Mouse (Mus musculus) hematopoietic stem cell, adult 5-6 weeks (primary cell): Measurements from ENCODE around the gene Zfp618. TPM values are rescaled to one million over a fixed set of nuclear protein-coding genes. Genes with fewer than 3 reads are reported as not detected.

ENCODE experiments used
- ATAC-seq, 2 experiments: fragments of 125-278 bp in 1 of 2; replicated peaks in 1 of 2; 2 replicates each; pipeline ENCODE4 v1.8.0; 2016 to 2017; ENCODE audit warnings: inconsistent platforms in 2 of 2, mild to moderate bottlenecking in 2 of 2, moderate number of reproducible peaks in 2 of 2, low read depth in 1 of 2, moderate TSS enrichment in 1 of 2; ENCODE audit not compliant: low FRiP score in 2 of 2, poor library complexity in 2 of 2, severe bottlenecking in 2 of 2, insufficient read depth in 1 of 2, low TSS enrichment in 1 of 2
- total RNA-seq: library from RNA; stranded (forward); fragments of 172-1452, 232-1000 nt; gene quantifications from 2 replicates; pipeline ENCODE4 v1.2.3, GENCODE M21; 2017

Zfp618 gene
- total RNA-seq, 1 experiment from 2014 or later, result 1.3 TPM

DNA sequence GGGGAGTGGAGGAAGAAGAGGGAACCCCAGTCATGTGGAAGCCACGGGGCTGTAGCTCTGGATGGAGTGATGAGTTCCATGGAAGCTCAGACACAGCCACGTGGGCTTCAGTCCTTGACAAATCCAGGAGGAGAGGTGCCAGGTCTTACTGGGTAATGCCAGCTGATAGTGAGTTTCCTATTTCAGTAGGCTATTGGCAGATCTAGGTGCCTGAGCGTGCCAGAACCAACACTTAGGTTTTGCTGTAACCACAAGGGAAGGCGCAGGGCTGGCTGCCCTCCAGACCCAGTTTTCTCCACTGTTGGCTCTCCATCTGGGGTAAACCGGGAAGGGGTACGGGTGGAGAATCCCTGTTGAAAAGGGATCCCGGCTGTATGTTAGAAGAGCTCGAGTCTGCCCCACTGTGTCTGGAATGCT lies 119.1 kb downstream of the Zfp618 start:
- ATAC-seq, result no peak

DNA sequence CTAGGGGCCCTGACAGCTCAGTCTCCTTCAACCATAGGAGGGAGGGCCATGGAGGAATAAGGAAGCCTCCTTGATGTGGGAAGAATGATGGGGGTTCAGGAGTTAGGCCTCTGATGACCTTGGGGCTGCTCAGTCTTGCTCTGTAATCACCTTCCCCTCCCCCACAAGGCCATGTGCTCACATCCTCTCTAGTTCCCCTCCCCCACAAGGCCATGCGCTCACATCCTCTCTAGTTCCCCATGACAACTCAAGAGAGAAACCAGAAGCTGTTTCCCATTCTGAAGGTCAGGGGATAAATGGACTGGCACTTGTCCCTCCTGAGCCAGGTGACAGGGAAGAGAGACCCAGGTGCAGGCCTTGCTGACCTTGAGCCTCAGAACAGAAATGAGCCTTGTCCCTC lies 124.1 kb downstream of the Zfp618 start:
- no peak for ATAC-seq

DNA sequence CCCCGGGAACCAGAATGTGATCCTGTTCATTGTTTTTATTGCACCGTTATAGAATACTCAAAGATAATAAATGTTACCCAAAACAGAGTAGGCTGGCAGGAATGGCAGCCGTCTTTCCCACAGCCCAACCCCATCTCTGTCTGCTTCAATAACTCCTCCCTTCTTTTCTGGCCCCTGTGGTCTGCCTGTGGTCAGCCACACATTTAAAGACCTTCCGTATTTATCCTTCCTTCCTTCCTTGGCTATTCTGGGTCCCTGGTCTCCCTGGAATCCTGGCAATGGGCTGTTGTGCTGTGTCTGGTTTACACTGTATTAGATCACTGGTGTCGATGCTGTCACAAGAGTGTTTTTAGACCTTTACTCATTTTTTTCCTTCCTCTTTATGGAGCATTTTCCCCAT lies 125.8 kb downstream of the Zfp618 start:
- ATAC-seq, result peak; percentile 42 to 79

DNA sequence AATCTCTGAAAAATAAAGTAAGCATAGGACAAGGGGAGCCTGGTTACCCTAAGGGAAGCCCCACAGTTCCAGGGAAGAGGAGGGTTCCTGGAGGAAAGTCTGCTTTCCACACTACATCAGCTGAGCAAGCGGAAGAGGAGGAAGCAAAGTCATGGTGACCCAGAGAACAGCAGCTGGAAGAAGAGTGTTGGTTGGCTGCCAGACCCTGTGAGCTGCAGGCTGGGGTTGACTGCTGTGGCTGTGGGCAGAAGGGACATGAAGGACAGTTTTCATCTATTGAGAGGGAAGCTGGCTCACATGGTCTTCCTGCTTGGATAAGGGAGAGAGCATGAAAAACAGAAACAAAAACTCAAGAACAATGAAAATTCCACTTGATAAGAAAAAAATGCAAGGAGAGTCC lies 132.2 kb downstream of the Zfp618 start:
- peak; percentile 32 to 58; a peak in 3 of 4 replicates for ATAC-seq

DNA sequence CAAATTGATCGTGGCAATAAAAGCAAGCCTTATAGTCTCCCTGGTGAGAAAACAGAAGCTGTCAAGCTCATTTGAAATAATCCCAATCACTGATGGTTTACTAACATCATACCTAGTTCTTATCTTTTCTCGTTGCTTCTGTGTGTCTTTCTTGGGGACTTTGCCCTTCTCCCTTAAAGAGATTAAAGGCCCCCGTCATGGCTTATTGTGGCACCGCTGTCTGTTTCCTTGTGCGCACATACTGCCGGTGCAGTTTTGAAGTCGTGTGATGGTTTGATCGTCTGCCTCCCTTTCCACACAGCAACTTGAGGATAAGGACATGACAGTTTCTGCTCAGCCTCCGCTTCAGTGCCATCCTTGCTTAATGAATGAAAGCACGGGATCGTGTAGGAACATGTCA lies 135.1 kb downstream of the Zfp618 start:
- no peak for ATAC-seq

DNA sequence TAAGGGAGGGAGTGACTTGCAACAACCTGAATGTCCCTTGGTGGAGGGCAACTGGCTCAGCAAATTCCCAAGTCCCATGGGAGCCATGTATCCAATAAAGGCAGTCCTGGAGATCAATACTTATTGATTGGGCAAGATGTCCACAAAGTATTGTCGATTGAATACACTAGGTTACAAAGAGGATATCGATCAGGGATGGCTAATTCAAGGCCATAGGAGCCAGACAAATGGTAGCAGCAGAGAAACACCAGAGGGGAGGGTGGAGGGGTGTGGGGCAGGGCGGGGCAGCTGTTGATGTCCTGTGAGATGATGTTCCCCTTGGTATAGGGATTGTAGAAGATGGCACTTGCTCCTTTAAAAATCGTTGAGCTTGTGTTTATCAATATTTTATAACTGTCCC lies 136.7 kb downstream of the Zfp618 start:
- no peak for ATAC-seq

DNA sequence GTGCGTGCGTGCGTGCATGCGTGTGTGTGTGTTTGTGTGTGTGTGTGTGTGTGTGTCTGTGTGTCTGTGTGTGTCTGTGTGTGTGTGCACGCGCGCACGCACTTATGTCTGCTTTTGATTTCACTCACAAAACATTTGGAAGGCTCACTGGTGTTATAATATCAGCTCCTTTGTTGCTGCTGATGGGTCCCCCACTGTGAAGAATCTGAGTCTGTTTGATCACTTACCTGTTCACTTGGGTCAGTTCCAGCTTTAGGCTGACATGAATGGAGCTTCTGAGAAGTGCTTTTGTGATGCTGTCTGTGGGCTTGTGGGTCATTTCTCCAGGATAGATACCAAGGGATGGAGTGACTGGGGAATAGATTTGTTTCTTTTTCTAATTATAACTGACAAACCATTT lies 140.3 kb downstream of the Zfp618 start:
- ATAC-seq, result no peak

DNA sequence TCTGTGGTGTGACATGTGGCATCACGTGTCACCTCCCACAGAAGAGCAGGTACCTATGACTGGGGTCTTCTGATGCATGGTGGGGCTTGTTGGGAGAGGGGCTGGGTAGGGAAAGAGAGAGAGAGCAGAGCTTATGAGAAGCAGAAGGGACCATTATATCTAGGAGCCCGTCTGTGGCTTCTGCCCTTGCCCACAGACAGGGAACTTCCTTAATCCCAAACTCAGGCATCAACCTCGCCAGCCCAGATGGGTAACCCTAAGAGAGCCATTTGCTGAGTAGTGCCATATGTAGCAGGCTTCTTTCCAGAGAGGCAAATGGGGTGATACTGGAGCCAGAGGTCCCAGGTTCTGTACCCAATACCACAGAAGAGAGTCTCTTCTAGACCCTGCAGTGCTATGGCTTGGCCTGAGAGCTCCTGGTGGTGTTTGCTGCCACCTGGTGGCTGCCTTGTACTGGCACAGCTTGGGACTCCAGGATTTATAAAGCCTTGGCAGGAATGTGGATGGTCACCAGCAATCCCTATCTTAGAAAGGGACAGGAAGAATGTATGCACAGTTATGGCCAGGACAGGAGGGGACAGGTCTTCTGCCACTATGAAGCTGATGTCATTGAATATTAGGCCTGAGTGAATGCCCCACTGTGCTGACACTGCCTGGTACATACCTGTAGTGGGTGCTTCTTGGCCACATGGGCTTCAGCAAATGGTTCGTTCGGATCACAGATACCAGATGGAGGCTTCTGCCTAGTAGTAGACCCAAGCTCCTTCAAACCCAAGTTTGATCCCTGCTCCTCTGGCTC lies 153.5 kb downstream of the Zfp618 start:
- peak; percentile 82 to 86 for ATAC-seq

DNA sequence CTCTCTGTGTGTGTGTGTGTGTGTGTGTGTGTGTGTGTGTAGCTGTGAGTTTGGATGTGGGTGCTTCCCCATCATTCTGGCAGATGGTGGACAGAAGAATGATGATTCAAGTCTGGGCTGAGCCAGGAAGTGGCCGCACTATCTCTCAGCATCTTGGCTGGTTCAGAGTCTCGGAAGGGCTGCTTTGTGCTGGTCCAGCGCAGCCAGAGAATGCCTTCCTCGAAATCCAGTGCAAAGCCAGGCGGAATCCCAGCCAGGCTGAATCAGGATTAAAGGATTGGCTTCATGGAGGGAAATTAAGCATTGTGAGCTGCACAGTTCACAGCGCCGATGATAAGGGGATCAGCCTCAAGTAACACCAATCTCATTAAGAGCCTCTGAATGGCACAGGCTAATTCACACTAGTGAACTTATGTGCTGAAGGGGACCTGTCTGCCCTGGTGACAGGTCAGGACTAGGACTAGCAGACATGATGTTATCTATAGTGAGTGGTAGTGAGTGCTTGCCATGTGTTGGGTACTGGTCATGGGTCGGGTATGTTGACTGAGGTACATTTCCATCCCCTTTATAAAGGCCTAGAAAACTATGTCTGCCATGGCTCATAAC lies 159.6 kb downstream of the Zfp618 start:
- ATAC-seq, result no peak

DNA sequence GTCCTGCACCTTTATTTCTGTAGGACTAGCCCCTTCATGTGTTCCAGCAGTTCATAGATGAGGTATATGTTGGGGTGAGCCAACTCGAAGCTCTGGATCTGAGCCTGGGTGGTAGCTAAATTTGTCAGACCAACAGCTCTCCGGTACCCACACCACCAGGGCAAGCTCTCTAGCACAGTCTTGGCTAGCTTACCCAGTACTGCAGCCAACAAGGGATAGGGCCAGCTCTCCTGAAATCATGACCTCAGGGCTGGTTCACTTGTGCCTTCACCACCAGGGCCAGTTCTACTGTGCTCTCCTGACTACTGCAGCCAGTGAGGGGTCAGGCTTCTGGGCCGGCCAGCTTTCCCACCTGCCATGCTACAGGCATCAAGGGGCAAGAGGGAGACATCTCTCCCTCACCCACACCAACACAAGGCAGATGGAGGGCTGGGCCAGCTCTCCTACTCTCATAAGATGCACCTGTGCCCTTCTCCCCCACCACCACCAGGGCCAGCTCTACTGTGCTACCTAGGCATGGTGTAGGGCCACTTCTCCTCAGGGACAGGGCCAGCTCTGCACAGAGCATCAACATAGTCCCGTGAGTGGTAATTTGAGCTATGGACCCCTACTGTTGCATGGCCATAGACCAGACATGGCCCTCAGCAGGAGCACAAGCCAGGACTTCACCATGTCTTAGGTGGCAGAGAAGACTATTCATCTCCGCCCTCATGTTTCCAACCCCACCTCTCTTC lies 164.7 kb downstream of the Zfp618 start:
- no peak for ATAC-seq

DNA sequence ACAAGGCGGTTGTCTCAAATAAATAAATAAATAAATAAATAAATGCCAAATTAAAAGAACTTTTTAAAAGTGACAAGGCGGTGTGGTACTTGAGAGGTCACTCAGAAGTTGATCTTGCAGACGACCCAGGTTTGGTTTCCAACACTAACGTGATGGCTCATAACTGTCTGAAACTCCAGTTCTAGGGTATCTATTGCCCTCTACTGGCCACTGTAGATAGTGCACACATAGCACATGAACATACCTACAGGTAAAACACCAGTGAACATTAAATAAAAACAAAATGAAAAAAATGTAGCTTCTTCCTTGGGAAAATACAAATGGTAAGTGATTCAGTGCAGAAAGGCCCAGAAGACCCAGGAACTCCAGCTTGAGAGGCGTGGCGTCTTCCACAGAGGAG lies 181.9 kb downstream of the Zfp618 start:
- ATAC-seq, result no peak

DNA sequence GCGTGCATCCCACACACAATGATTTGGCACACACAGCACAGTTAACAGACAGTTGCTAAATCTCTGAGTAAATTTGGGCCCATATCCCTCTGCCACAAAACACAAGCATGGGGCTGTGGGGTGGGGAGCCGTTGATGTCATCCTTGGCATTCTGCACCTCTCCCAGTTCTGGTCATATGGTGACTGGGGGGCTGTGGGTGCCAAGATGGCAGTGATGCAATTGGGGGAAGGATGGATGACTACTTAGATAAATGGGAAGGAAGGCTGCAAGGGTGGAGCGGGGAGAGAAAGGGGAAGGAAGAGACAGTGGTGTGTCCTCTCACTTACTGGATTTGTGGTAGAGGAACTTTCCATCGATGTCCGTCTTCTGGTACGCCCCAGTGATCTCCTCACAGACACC lies 185.8 kb downstream of the Zfp618 start:
- peak; percentile 19 to 35; a peak in 3 of 4 replicates for ATAC-seq

DNA sequence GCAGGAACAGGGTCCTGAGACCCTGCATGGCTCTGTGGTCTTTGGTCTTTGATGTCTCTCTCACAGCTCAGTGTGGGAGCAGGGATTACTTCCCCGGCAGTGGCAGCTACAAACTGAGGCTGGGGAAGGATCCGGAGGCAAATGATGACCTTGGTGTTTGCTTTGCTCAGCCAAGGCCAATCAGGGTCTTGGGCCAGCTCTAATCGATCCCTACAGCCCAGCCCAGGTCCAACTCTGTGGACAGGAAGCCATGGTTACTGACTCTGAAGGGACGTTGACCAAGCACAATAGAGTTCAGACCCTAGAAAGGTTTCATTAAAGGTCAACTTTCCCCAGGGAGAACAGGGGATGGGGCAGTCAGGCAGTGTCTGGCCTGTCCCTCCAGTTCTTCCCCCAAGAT lies 188.7 kb downstream of the Zfp618 start:
- no peak for ATAC-seq

DNA sequence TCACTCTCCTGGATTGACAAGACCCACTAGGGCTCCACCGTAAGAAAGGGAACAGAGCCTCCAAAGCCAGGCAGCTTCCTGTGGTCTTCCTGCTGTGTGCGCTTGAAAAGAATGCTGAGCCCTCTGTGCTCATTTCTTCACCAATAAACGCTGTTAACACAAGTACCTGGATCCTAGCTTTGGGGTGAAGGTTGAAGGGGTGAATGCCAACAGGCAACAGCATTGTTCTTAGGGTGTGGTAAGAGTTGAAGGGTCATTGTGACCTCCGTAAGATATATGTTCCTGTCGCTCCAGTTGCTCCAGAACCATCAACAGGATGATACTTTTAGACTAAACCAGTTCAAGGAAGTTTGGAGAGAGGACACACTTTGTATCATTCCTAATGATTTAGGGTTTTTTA lies 189.3 kb downstream of the Zfp618 start, which contains the start of gene Ambp:
Gene Ambp (minus strand): TSS at position 101 of the 400 bp plus-strand sequence.
- ATAC-seq, result no peak

DNA sequence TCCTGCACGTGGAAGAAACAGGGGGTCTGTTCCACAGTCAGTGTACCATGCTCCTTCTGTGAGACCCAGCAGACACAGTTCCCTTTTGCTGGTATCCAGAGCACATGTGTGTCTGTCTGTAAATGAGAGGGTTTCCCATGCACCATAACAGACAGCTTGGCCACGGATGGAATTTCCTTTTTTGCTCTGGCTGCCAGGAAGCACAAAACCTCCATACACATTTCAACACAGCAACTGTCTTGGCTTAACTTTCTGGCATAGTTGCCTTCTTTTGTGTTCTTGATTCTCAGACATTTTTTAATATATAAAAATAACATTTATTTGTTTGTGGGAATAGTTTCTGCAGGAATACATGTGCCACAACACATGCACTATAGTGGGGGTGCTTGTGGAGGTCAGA lies 190.2 kb downstream of the Zfp618 start:
- ATAC-seq, result no peak

DNA sequence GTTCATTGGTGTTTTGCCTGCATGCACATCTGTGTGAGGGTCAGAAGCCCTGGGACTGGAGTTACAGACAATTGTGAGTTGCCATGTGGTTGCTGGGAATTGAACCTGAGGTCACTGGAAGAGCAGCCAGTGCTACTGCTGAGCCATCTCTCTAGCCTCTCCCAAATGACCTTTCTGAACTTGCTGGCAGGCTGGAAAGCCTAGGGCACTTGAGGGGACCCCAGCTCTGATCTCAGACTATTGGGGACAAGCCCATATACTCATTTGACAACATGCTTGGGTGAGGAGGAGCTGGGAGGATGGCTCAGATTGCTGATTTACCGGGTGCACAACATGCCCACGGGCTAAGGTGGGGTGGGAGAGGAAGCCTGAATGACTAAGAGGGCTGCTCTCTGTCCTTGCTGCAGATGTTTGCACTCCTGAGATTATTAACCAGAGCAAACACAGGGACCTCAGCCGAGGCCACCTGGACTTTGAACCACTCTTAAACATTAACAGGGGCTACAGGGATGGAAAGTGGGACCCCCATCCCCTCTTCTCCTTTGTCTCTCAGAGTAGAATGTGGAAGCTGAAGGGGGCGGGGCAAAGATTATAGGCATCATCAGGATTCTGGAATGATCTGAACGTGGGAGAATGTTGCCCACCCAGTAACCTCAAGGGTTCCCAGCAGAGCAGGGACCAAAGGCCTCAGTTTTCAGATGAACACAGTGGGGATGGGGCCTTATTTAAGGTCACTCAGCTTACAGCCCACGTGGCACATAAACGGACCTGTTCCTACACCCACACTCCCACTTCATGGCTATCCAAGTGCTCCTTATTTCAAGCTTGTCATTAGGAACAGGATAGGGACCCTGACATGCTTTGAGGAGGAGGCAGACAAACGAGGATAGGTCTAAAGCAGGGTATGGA lies 191.6 kb downstream of the Zfp618 start:
- no peak for ATAC-seq

DNA sequence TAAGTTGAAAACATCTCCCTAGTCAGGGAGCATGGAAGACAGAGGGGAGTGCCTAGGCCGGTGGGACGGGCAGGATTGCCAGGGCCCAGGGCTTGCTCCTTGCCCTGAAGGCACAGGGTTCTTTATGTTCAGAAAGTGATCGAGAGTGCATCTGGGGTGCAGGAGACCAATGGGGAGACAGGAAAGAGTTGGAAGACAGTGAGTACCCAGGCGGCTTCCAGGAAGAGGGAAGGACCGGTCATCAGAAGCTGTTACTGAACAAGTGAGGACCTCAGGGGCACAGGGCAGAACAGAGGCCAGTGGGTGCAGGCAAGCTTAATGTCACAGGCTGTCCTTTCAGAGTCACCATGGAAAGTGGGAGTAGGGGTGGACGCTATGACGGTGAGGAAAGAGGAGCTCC lies 192.8 kb downstream of the Zfp618 start:
- no peak for ATAC-seq
